Mouse (Mus musculus) layer of hippocampus, postnatal 10 days (tissue): ENCODE results near the gene Macrod2. TPM values are rescaled to one million over a fixed set of nuclear protein-coding genes. Genes with fewer than 3 reads are reported as not detected.
A peak's percentile ranks its signal among the peaks of the same experiment; 100 is the strongest.

ENCODE experiments used
- DNase-seq, 2 experiments: peaks; one replicate each; pipeline ENCODE4 v3.0.0; 2021; ENCODE audit warnings: low spot score in 2 of 2
- total RNA-seq, 2 experiments: library from RNA; stranded (reverse); gene quantifications; 2 replicates each; pipeline ENCODE4 v1.2.3; 2021

Macrod2 gene
- total RNA-seq, 2 experiments from 2014 or later: 58.4 to 70.5 TPM

- no peak for DNase-seq
Measured at GRCm38 (mm10) chr2:141911831-141912447, 1516.8 kb downstream of the Macrod2 start.

GRCm38 (mm10) chr2:141913486-141913885 is 1518.4 kb downstream of the Macrod2 start:
- peak; percentile 6 to 16 for DNase-seq

- DNase-seq: no peak
Measured at GRCm38 (mm10) chr2:141913894-141914293, 1518.8 kb downstream of the Macrod2 start.

GRCm38 (mm10) chr2:141920377-141920992 is 1525.4 kb downstream of the Macrod2 start:
- no peak for DNase-seq

- DNase-seq: no peak
Measured at GRCm38 (mm10) chr2:141935130-141935529, 1540.0 kb downstream of the Macrod2 start.

GRCm38 (mm10) chr2:141954795-141955194 is 1559.7 kb downstream of the Macrod2 start:
- no peak for DNase-seq

GRCm38 (mm10) chr2:141955197-141955596 is 1560.1 kb downstream of the Macrod2 start:
- DNase-seq: no peak

GRCm38 (mm10) chr2:141962868-141963267 is 1567.8 kb downstream of the Macrod2 start:
- DNase-seq: no peak

GRCm38 (mm10) chr2:141983664-141984395 is 1588.7 kb downstream of the Macrod2 start:
- DNase-seq: no peak

GRCm38 (mm10) chr2:141998901-141999300 is 1603.8 kb downstream of the Macrod2 start:
- peak; percentile 32 to 54 for DNase-seq

GRCm38 (mm10) chr2:142024534-142025155 is 1629.5 kb downstream of the Macrod2 start:
- no peak for DNase-seq

GRCm38 (mm10) chr2:142026721-142027120 is 1631.6 kb downstream of the Macrod2 start:
- DNase-seq: no peak

- no peak for DNase-seq
Measured at GRCm38 (mm10) chr2:142030756-142031646, 1635.9 kb downstream of the Macrod2 start.

- no peak for DNase-seq
Measured at GRCm38 (mm10) chr2:142055576-142055975, 1660.5 kb downstream of the Macrod2 start.

- DNase-seq: peak; percentile 48 to 61
Measured at GRCm38 (mm10) chr2:142057889-142058750, 1663.0 kb downstream of the Macrod2 start.

GRCm38 (mm10) chr2:142058751-142059090 is 1663.6 kb downstream of the Macrod2 start:
- no peak for DNase-seq

- no peak for DNase-seq
Measured at GRCm38 (mm10) chr2:142108947-142109346, 1713.8 kb downstream of the Macrod2 start.

- no peak for DNase-seq
Measured at GRCm38 (mm10) chr2:142116623-142117022, 1721.5 kb downstream of the Macrod2 start.

- DNase-seq: no peak
Measured at GRCm38 (mm10) chr2:142128109-142128508, 1733.0 kb downstream of the Macrod2 start.

GRCm38 (mm10) chr2:142129166-142129565 is 1734.1 kb downstream of the Macrod2 start:
- no peak for DNase-seq
